Mouse (Mus musculus) spleen, postnatal 0 days (tissue): Measurements from ENCODE around the gene Doc2a. TPM values are rescaled to one million over a fixed set of nuclear protein-coding genes. Genes with fewer than 3 reads are reported as not detected.

Experiments
- polyA plus RNA-seq: library from polyadenylated mRNA; unstranded; fragments of >200 nt; fragmentation: Nextera tagmentation; extraction: Ambion mirVana; gene quantifications from 2 replicates; pipeline ENCODE4 v1.2.1, GENCODE M21; 2015

The Doc2a gene
- polyA plus RNA-seq, result not detected in 2 replicates

DNA sequence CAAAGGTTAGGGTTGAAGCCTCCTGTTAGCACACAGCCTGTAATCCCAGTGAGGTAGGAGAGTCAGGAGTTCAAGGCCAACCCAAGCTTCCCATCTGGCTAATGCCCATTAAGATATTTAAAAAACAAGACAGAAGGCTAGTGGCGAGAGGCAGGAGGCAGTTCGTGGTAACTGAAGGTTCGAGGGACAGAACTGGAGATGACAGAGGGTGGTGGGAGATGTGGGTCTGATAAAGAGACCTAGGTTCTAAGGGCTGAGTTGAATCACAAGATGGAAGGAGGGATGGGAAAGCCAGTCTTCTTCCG lies at the start of gene Doc2a:
Doc2a (plus strand) TSS at position 301 of the 305 bp plus-strand sequence.

DNA sequence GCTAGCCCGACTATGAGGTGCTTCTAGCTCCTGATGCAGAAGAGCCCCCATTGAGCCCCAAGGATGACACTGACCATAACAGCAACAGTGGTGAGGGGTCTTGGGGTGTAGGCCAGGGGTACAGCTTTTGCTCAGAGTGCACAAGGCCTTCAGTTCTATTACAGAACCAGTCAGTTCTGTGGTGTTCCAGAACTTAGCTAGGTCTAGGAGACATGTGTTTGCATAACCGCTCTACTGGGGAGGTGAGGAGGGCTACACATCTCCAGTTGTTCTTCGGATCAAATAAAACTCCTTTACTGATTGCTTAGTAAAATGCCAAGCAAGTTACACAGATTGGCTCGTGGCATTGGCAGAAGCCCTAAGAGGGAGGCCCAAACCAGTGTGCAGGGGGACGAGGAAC lies 15.7 kb upstream of the Doc2a start, which contains the start of gene 4930451I11Rik:
4930451I11Rik (minus strand) TSS at position 101 of the 400 bp plus-strand sequence.

DNA sequence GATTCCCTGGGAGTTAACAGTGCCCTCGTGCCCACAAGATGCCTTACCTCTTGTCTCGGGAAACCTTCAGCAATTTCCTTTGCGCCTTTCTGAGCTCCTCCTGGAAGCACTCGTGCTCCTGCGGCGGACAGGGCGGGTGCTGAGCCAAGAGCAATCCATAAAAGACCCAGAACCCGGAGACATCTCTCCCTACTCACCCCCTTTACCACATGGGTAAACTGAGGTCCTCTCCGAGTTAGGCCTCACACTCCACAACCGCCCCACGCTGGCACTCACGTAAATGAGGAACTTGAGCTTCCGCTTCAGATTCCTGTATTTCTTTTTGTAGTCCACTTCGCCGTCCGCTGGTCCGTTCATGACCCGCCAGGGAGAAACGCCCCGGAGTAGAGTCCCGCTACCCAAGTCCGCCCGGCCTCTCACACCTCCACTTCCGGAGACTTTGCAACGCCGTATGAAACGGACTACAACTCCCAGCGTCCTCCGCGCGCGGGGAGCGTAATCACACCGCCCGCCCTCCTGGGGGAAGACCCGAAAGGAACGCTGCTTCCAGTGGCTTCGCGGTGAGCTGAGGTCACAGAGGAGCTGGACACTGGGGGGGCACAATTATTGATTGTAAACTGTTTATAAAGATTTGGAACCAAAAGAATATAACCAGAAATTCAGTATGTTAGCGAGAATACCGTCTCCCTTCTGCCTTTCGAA lies 14.4 kb downstream of the Doc2a start, which contains the start of gene Hirip3:
Hirip3 (plus strand) TSS at position 544 of the 702 bp plus-strand sequence.

DNA sequence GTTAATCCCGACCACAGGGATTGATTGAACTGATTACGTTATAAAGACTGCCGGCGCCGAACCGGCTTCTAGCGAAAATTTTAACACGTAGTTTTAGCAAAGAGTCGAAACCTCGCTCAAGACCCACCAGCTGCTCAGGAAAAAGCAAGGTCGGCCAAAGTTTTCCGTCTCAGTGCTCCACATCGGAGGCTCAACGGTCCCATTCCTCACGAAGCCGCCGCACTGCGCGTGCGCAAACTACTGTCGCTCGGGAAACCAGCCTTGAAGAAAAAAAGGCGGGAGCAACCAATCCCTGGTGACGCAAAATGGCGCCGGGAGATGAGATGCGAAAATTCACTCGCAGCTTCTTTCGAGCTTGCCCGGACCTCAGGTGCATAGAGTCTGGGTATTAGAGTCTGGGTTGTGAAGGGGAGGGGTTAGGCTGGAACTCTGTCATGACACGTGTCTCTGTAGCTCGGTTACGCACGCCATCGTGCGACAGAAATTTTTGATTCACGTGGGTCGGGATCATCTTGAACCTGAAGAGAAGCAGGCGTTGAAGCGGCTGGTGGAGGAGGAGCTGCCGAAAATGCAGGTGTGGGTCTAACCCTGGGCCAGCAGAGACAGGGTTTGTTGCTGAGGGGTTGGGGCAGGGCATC lies 15.1 kb downstream of the Doc2a start, which contains the start of gene Ino80e:
Ino80e (minus strand) TSS at position 231 of the 638 bp plus-strand sequence.

DNA sequence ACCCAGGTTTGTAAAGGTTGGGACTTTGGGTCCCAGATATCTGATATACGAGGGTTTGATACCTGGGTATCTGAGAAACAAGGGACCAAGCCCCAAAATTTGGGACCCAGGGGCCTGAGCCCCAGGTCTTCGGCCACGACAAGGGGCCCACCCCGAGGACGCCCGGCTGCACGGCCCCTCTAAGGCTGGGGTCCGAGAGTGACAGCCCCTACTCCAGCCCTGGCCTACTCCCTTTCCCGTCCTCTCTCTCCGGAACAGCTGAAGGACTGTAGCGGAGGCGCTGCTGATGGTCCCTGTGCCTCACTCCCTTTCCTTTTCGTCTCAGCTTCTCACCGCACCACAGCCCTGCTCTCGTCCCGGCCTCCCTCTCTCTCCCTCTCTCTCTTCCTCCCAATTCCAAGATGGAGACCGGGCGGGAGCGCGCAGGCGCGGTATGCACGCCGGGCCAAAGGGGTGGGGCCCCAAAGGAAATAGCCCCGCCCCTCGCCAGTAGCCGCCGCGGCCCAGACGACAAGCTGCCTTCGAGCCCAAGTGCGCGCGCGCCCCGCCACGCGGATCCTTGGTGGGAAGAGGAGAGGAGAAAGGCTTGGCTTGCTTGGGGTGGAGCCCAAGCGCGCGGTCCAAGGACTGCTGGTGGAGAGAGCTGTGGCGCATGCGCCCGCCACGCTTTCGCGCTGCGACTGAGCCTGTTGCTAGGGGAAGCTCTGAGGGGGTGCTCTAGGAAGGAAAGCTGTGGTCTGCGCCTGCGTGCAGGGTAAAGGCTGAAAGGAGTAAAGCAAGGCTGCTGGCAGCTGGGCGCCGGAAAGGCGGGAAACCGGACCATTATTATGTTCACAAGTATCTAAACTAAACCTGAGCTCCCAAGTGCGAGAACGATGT lies 37.3 kb downstream of the Doc2a start, which contains the start of gene Taok2:
Taok2 (minus strand) TSS at position 418 of the 879 bp plus-strand sequence.

Other genes starting within 250 kb of the Doc2a start
- gene Nupr1, start 216.6 kb upstream of the Doc2a start, polyA plus RNA-seq, result 14.0 and 15.6 TPM in 2 replicates
- 32.5 and 37.4 TPM in 2 replicates for gene Sgf29, start 198.1 kb upstream of the Doc2a start, polyA plus RNA-seq
- gene Sult1a1, start 171.0 kb upstream of the Doc2a start, polyA plus RNA-seq, result 10.9 and 15.1 TPM in 2 replicates
- gene Bola2, start 152.0 kb upstream of the Doc2a start, polyA plus RNA-seq, result 142 and 152 TPM in 2 replicates
- 3.1 and 4.5 TPM in 2 replicates for gene Slx1b, start 151.6 kb upstream of the Doc2a start, polyA plus RNA-seq
- 226 and 316 TPM in 2 replicates for gene Coro1a, start 139.6 kb upstream of the Doc2a start, polyA plus RNA-seq
- gene Mapk3, start 87.8 kb upstream of the Doc2a start, polyA plus RNA-seq, result 46.8 and 62.2 TPM in 2 replicates
- 4.7 and 6.9 TPM in 2 replicates for gene Gdpd3, start 81.1 kb upstream of the Doc2a start, polyA plus RNA-seq
- gene Ypel3, start 70.5 kb upstream of the Doc2a start, polyA plus RNA-seq, result 155 and 172 TPM in 2 replicates
- 0.81 and 1.0 TPM in 2 replicates for gene Tbx6, start 65.9 kb upstream of the Doc2a start, polyA plus RNA-seq
- 134 and 141 TPM in 2 replicates for gene Ppp4c, start 54.9 kb upstream of the Doc2a start, polyA plus RNA-seq
- 0.16 TPM in 1 of 2 replicates, not detected in the other for gene Fam57b, start 49.7 kb upstream of the Doc2a start, polyA plus RNA-seq
- not detected in 2 replicates for gene 4930451I11Rik, start 15.8 kb upstream of the Doc2a start, polyA plus RNA-seq
- 22.2 and 23.3 TPM in 2 replicates for gene Hirip3, start 14.6 kb downstream of the Doc2a start, polyA plus RNA-seq
- 54.5 and 56.4 TPM in 2 replicates for gene Ino80e, start 15.0 kb downstream of the Doc2a start, polyA plus RNA-seq
- 16.8 and 21.7 TPM in 2 replicates for gene Taok2, start 37.3 kb downstream of the Doc2a start, polyA plus RNA-seq
- gene Tmem219, start 75.5 kb downstream of the Doc2a start, polyA plus RNA-seq, result 27.2 and 31.4 TPM in 2 replicates
- gene Kctd13, start 81.5 kb downstream of the Doc2a start, polyA plus RNA-seq, result 9.0 and 9.3 TPM in 2 replicates
- 0.12 TPM in 1 of 2 replicates, not detected in the other for gene Asphd1, start 102.2 kb downstream of the Doc2a start, polyA plus RNA-seq
- 0.34 and 0.40 TPM in 2 replicates for gene Sez6l2, start 103.1 kb downstream of the Doc2a start, polyA plus RNA-seq
- 56.1 and 61.1 TPM in 2 replicates for gene Cdipt, start 128.5 kb downstream of the Doc2a start, polyA plus RNA-seq
- 1.4 and 2.3 TPM in 2 replicates for gene Cdiptos, start 128.7 kb downstream of the Doc2a start, polyA plus RNA-seq
- 13.4 and 15.9 TPM in 2 replicates for gene Mvp, start 167.2 kb downstream of the Doc2a start, polyA plus RNA-seq
- gene Pagr1b, start 169.1 kb downstream of the Doc2a start, polyA plus RNA-seq, result not detected in 2 replicates
- 32.5 and 43.1 TPM in 2 replicates for gene Pagr1a, start 169.9 kb downstream of the Doc2a start, polyA plus RNA-seq
- 3.7 and 10.6 TPM in 2 replicates for gene Gm42742, start 173.7 kb downstream of the Doc2a start, polyA plus RNA-seq
- 0.55 and 0.86 TPM in 2 replicates for gene Prrt2, start 173.8 kb downstream of the Doc2a start, polyA plus RNA-seq
- 47.2 and 48.3 TPM in 2 replicates for gene Maz, start 179.6 kb downstream of the Doc2a start, polyA plus RNA-seq
- 109 and 120 TPM in 2 replicates for gene Kif22, start 195.1 kb downstream of the Doc2a start, polyA plus RNA-seq
- gene Zg16, start 239.9 kb downstream of the Doc2a start, polyA plus RNA-seq, result 10.1 and 23.2 TPM in 2 replicates
- 24.3 and 30.3 TPM in 2 replicates for gene AI467606, start 243.9 kb downstream of the Doc2a start, polyA plus RNA-seq